Mouse (Mus musculus): ENCODE data around the gene Olfr969.
"Not testable (repeated sequence)": the region's sequence is repeated elsewhere in the genome, so short reads cannot be mapped to it uniquely, and the experiment has no call there.

Gene Olfr969

DNA sequence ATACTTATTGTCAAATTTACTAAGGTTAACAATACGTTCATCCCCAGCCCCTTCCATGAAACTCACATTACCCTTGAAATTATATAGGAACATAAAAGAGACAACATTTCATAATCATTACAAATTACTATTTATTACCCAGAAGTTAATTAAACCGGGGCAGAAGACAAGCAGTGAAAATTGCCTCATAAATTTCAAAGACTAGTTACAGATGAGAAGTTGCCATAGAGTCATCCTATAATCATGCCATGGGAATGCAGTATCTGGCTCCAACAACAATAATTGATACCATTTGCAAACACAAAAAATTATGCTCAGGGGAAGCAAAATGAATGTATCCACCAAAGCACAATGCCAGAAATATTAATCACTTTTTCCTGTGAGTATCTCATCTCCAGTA lies at the start of gene Olfr969:
Gene Olfr969 (plus strand): TSS at position 388 of the 400 bp plus-strand sequence.
- no peak for DNase-seq

DNA sequence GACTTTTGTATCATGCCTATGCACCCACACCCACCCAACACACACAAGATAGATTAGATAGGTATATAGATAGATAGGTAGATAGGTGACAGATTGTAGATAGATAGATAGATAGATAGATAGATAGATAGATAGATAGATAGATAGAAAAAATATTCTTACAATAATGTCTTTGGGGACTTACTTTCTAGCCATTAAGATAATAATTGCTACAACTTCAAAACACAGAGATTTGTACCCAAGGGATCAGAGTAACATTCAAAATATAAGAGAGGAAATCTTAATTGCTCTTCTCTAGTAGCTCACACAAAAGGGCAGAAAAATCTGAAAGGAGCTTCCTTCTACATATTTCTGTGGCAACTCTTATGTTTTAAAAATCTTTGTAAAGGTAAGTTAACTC lies 44.8 kb upstream of the Olfr969 start, which contains the start of gene Olfr967:
Gene Olfr967 (plus strand): TSS at position 301 of the 400 bp plus-strand sequence.
- DNase-seq = no peak

DNA sequence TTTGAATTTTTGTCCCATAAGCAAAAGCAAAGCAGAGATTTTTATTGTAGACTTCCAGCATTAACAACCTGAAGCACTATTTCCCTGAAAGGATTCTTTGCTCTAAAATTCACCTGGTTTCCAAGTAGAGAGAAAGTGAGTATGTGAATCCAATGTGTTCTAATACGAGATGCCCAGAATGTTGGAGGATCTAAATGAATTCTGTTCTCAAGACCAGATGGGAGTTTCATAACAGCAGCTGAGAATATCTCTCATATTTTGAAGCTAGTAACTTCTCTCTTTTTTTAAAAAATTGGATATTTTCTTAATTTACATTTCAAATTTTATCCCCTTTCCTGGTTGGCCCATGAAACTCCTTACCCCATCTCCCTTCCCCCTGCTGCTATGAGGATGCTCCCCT lies 44.3 kb upstream of the Olfr969 start:
- DNase-seq = no peak

DNA sequence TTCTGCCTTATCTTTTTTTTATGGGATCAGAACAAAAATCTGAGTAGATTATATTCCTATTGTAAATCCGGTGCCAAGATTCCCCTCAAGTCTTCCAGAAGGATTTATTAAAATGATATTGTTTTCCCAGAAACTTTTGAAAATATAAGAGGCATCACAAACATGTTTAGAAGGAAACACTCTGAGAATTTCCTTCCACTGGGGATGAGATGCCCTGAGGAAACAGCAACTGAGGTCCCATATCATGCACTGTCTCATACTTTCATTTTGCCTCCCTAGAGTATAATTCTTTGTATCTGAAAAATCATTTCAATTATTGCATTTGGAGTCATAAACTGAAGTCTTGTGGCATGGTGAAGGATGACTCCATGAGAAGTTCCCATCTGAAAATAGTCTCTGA lies 7.6 kb upstream of the Olfr969 start, which contains the start of gene Olfr968:
Gene Olfr968 (minus strand): TSS at position 101 of the 400 bp plus-strand sequence.
- DNase-seq = no peak

DNA sequence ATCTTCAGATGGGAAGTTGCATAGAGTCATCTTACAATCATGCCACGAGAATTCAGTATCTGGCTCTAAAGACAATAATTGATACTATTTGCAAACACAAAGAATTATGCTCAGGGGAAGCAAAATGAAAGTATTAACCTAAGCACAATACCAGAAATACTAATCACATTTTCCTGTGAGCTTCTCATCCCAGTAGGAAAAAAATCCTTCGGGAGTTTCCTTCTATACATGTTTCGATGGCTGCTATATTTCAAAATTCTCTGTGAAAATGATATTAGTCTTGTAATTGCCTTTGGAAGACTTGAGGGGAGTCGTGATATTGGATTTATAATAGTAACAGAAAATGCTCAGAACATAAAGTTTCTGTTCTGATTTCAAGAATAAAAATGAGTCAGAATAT lies 17.8 kb downstream of the Olfr969 start, which contains the start of gene Olfr970:
Gene Olfr970 (plus strand): TSS at position 301 of the 400 bp plus-strand sequence.
- no peak for DNase-seq

DNA sequence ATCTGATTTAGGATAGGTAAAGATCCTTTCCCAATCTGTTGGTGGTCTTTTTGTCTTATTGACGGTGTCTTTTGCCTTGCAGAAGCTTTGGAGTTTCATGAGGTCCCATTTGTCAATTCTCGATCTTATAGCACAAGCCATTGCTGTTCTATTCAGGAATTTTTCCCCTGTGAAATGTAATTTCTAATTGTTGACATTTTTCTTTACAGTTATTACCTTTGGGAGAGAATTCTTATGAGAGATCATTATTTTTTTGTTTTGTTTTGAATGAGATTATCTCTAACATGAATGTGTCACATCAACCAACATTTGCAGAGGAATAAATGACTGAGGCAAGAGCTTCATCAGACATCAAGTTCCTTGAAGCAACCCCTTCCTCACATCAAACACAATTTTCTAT lies 45.8 kb downstream of the Olfr969 start, which contains the start of gene Olfr971:
Gene Olfr971 (plus strand): TSS at position 301 of the 400 bp plus-strand sequence.
- not testable (repeated sequence) for DNase-seq
